Mouse (Mus musculus) liver, embryonic 14.5 days (tissue): ENCODE measurements at regions not wholly inside any gene's neighbourhood (a gene's known extent, or its start where the extent isn't known, plus 50 kb on each side); places are given as distances from the start of the nearest gene placed in this dataset.

Source experiments
- CTCF ChIP-seq: IDR thresholded peaks from 2 replicates; pipeline ENCODE4 v1.5.1; 2016; ENCODE audit warnings: antibody characterized with exemption, low read depth, control low read depth
- EP300 ChIP-seq: IDR thresholded peaks from 2 replicates; pipeline ENCODE4 v1.6.1; 2016; ENCODE audit warnings: antibody characterized with exemption, low read depth

DNA sequence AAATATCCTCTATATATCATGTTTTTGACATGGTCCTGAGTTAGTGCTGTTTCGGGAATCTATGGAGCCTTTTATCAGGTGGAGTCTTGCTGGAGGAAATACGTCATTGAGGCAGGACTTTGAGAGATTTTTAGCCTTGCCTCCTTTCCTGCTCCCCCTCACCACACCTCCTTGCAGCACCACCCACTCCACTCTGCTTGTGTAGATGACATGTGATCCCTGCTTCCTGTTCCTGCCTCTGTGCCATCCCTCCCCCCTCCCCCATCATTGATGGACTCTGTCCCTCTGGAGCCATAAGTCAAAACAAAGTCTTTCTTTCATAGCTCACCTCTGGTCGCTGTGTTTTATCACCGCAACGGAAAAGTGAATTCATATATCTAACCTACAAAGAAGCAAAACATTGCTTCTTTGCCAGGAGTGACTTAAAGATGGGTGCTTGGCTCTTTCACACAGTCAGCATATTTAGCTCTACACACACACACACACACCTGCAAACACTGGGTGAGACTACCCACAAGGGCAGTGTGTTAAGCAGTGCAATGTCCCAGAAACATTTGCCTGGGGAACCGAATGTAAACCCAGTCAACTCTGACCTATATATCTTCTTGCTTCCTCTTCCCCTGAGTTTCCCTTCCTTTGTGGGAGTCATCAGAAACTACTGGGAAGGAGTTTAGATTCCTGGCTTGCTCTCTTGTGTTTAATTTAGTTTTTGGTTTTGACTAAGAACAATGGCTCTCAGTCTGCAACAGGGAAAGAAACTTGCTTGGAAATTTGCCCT is 123.1 kb upstream of the Mylip start:
- TF ChIP-seq CTCF (no peak), EP300 (no peak)
